Mouse (Mus musculus) retina, postnatal 1 day (tissue): ENCODE results near the gene Tmem51.

ENCODE experiments used
- DNase-seq: peaks from one replicate; pipeline ENCODE4 v3.0.0-alpha.2; 2012

Gene Tmem51

DNA sequence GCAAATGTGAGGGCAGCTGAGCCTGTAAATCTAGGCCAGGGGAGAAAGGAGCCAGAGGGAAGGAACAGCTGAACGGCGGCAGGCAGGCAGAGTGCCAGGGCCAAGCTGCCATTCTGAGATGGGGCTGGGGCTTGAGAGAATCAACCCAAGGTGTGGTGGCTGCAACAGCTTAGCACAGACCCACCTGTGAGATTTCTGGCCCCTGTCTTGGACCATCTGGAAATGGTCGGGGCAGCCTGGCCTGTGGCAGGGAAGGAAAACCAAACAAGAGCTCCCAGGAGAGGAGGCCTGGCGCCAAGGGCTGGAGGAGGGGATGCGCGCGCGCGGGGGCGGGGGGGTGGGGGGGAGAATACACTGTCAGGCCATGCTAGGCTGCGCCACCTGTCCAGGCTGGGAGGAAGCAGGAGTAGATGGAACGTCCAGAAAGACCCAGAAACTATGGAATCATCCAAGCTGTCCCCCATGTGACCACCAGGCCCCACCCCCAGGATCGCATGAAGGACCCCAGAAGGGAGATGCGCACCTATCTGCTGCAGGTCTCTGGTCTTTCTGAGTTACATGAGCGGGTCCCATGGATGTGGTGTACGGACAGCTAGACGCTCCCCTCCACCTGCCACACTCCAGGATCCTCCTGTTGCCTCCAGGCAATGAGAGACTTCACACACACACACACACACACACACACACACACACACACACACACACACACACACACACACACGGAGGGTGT lies 3.0 kb downstream of the Tmem51 start:
- peak; percentile 59 for DNase-seq

DNA sequence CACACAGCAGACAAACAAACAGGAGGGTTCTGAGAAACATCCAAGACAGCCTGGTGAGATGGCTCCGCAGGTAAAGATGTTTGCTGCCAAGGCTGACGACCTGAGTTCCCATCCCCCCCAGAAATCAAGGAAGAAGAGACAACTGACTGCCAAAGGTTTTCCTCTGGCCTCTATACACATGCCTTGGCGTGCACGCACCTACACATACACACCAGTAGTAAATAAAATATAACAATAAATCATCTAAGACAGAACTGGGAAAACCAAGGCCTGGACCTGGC lies 3.7 kb downstream of the Tmem51 start:
- DNase-seq: no peak

DNA sequence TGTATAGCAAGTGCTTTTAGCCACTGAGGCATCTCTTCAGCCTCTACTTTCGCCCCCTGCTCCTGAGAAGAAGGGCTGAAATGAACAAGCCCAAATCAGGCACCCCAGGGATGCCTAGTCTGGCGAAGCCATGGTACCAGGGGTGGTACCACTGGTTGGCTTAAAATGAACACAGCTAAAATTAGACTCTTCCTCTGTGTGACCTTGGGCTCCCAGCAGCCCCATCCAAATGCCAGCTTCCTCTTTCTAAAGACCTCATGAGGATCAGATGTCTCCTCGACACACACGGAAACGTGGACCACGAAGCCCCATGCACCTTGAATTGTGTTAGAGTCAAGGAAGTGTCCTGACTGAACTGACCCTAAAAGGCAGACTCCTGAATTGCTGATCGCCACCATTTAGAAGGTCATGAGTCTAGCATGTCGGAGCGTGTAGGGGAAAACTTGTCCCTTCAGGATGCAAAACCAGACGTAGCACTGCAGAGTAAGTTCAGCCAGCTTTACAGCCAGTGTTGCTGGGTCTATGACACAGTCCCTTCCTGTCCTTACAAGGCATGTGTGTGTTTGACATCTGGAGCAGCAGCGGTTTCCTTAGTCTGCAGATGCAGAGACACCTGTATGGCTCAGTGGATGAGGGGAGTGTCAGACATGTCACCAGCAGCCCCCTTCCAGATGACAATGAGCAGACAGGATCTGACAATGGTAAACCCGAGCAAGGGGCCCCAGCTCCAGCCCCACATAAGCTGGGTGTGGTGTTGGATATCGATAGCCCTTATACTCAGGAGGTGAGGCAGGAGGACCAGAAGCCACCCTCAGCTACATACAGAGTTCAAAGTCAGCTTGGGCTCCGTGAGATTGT lies 4.2 kb downstream of the Tmem51 start:
- no peak for DNase-seq

DNA sequence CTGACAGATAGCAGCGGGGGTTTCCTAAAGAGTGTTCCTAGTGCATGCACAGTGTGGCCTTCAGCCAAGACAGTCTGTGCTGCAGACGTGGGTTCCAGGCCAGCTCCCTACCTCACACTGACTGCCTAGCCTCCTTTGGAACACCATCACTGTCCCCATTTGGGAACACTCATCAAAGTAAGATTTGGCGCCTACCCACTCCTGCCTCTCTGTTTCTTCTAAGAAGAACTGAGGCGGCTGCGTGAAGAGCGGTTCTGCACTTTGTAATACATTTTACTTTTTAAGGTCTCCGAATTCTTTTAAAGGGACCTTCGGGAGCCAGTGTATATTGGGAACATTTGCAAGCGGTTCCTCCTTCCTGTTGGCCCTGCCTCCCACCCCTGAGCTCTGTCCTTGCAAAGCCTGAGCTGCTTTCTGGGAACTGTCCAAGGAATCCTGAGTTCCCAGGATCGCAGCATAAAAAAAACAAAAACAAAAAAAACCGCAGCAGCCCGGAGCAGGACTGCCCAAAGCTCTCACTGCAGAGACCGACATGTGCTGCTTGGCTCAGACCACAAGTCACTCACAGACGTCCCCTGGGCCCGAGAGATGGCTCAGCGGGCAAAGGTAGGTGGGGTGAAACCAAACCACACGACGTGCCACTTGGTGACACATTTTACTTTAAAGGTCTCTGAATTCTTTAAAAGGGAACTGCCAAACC lies 6.4 kb downstream of the Tmem51 start:
- no peak for DNase-seq

DNA sequence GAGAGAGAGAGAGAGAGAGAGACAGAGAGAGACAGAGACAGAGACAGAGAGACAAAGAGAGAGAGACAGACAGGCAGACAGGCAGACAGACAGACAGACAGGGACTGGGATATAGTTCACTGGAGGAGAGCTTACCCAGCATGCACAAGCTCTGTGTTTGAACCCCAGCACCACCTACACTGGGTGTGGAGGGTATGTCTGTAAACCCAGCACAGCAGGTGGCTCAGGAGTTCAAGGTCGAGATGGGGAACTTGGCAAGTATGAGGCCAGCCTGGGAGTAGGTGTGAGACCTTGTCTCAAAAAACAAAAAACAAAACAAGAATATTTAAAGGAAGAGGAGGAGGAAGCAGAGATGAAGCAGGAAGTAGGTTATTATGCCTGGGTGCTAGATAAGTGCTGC lies 7.2 kb downstream of the Tmem51 start:
- no peak for DNase-seq

DNA sequence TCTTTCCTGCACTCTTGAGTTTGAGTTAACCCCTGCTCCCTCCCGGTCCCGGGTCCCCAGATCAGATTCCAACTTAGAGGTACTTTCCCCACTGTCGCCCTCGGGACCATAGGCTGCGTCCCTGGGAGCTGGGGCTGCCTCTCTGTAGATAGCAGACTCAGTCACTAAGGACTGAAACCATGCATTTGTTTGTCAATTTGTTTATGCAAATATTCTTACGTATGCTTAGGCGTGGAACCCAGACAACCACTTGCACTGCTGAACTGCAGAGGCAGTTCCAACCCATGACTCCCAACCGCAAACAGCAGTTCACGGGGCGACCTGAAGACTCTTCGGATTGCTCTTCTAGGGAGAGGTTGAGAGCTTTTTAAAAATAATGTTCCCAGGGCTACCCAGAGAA lies 8.2 kb downstream of the Tmem51 start:
- no peak for DNase-seq

DNA sequence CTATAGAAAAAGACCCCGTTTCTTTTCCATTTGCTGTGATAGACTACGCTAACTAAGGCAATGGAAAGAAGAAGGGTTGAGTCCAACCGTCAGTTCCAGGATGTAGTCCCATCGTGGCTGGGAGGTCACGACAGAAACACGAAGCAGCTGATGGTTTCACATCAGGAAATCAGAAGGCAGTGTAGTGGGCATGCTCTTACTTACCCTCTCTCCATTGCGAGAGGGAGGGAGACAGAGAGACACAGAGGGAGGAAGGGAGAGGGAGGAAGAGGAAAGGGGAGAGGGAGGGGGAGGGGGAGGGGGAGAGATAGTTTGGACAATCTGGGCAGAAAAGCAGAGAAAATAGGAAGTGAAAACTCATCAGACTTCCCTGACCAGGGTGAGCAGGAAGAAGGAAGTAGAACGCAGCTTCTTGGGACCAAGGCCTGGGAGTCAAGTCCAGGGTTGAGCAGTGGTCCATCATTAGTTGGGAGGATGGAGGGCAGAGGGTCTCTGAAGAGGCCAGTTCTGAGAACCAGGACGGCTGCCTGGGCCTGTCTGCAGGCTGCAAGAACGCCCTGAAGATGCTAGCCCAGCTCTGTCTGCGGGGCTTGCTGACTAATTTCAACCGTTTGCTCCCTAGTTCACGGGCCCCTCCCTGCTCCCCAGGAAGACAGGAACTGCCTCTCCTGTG lies 9.9 kb downstream of the Tmem51 start:
- DNase-seq: no peak

DNA sequence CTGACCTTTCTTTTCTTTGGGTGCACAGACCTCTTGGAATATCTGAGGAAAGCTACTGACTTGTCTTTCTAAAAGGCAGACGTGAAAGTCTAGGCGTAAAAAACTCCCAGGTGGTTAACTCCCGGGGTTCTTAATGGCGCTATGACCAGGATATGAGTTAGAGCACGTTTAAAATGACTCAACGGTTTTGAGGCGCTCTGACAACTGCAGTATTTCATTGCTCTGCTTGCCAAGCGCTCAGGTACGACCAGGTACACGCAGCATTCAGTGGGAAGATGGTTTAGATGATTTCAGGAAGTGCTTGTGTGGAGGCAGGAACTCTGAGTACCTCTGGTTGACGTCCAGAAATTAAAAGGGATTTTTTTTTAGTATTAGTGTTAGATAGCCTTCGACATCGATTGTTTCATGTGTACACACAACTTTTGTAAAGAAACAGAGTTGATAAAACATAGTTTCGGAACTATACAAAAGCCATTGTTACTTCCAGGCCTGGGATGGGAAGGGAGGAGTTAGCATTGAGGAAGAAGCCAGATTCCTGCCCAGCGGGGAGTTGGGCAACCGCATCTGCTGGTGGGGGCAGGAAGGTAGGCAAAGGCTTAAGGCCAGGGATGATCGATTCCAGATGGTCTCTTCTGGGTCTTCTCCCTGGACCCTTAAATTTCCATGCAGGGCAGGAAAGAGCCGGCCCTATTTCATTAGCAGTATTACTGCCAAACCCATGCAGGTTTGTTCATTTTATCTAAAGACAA lies 12.7 kb downstream of the Tmem51 start:
- DNase-seq: no peak

DNA sequence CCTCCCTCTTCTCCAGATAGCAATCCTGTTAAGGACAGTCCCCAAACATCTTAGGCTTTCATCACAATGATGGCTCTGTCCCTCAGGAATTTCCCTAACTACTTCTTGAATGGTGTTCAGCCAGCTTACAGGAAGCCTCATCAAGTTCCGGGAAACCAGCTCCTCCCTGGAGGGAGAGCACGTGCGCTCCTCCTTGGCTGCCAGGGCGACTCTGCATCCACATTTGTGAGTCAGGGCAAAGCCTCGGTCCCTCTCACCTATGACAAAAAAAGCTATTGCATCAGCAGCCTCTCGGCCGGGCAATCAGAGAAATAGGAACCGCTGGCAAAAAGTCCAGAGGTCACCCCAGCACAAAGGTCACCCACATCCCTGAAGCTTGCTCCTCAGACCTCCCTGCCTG lies 13.3 kb downstream of the Tmem51 start:
- no peak for DNase-seq

DNA sequence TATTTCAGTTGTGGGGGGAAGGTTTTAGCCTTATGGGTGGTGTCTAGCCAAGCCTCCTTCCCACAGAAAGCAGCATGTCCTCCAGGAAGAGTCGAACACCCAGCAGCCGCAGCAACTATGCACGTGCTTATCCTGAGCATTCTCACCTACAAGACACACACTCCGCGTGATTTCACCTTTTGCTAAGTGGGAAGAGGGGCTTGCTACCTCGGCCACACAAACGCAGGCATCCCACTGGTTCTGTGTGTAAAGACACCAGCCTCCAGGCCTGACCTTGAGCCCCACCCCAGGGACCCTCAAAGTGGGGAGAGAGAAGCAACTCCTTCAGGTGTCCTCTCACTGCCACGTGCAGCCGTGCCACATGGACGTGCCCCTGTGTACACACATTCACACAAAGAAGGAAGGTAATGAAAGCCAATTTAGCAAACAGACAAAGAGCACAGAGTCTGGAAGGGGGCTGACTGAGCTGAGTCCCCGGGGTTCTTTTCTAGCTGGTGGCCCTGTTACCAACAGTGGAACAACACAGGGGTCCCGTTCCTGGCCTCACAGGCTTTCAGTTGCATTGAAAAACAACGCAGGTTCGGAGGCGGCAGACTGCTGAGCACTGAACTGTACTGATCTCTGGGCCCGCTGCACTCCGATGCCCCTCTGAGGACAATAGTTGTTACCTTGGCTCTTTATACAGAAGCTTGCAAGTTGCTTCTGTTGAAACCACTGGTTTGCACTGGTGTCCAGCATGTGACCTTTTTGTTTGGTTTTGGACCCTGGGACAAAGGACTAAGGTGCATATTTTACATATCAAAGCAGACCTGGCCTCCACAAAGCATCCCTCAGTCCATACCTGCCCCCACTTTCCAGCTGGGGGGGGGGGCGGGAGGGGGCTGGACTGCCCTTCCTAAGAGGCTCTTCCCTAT lies 14.9 kb downstream of the Tmem51 start:
- DNase-seq: no peak

DNA sequence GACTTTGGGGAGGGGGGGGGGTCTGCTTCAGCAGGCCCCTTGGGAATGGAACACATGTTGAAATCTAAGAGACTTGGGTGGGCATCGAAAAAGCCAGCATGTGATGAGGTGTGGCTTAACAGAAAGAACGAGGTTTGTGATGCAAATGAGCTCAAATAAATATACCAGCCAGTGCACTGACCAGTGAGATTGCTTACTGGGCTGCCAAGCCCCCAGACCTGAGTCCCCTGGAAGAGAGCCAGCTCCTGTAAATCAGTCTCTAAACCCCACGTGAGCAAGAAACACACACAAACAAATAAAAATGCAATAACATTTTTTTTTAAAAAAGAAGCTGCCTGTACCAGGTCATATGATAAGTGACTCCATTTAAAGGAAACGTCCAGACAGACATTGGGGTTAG lies 17.5 kb downstream of the Tmem51 start:
- no peak for DNase-seq

DNA sequence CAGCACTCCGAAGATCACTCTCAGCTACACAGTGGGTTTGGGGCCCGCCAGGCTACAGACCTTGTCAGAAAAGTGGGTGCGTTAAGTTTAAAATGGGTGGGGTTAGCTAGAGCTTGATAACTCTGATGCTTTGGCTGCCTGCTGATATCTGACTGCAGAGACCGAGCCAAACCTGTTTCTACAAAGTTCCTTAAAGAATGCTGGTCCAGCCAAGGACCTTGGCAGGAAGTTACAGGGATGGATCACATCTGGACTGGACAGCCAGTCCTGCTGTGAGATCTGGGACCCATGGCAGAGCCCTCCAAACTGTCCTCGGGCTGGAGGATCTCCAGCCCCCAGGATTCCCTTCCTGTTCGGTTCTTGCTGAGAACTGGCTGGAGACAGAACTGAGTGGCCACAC lies 18.3 kb downstream of the Tmem51 start:
- DNase-seq: no peak

DNA sequence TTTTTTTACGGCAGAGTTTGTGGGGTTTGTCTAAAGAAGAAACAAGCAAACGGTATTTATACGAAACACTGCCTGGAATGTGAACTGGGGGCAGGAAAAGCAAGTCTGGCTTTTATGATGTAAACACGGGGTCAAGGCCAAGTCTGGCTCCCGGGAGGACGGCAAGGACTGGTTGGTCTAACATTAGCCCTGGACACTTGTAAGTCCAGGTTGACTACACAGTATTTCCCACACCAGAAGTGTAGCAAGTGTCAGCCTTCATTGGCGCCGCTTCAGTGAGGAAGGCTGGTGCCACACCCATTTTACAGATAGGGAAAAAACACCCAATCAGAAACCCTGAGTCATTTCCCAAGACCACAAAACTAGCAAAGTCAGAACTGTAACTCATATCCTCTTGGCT lies 18.8 kb downstream of the Tmem51 start:
- DNase-seq: no peak

DNA sequence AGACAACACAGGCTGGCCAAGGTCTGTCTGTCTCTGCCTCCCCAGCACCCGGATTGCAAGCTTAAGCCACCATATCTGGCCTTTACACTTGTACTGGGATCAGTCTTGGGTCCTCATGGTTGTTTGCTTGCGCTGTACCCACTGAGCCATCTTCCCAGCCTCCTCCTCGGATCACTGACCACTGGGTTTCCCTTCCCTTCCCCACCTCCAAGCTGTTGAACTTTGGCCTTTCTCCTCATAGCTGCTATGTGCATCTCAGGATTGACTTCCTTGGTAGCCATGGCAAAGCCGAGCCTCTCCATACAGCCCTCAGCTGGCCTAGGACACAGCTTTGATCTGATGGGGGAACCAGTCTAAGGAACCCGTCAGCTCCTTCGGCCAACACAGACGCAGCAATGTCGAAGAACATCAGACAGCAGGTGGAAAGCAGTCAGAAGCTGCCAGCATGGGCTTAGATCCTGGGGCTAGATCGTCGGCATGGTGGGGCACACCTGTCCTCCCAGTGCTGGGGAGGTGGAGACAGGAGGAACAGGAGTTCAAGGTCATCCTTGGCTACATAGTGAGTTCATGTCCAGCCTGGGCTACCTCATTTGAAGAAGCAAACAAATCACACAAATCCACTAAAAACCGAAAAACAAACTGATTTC lies 19.4 kb downstream of the Tmem51 start:
- no peak for DNase-seq

DNA sequence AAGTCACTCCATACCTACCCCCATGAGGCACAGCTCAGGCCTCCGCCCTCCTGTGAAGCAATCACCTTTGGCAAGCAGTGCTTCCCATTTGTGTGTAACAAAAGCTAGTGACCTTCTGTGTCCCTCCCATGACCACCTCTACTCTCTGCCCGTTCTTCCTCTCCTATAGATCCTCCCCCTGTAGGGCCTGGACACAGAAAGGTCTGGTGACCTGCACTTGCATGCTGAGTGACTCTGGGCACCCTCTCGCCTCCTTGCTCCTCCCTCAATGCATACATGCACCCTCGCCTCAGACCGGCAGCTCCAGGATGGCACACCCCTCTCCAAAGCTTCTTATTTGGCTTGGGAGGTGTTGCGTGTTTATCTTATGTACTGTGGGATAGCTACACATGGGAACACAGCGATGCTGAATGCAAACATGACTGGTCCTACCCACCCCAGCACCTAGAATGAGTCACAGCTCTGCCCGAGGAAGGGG lies 21.0 kb downstream of the Tmem51 start:
- no peak for DNase-seq

DNA sequence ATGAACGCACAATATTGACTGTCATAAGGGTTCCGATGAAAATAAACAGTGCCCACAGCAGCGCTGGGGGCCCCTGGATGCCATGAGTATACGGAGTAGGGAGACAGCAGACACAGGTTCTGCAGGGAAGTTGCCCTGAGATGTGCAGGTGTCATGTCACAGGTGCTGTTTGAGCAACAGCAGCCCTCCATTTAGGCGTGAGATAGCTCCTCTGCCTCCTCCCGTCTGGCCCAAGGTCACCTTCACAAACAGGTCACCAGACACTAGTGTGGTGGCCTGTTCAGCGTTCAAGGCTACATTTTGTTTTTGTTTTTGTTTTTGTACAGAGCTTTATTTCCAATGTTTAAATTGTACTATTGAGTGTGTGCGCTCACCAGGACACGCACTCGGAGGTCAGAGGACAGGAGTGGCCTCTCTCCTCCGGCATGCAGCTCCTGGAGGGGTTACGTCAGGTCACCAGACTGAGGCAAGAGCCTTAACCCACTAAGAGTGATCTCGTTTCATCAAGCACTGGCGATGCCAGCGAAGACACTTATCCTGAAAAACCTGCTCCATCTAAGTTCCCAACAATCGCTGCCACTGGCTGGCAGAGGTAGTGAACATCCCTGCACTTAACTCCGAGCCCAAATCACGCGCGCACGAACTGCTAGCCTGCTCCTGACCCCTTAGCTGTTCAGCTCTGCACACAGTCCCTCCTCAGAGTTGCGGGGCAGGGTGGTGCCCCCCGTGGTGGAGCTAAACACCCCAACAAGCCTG lies 22.4 kb downstream of the Tmem51 start:
- no peak for DNase-seq

DNA sequence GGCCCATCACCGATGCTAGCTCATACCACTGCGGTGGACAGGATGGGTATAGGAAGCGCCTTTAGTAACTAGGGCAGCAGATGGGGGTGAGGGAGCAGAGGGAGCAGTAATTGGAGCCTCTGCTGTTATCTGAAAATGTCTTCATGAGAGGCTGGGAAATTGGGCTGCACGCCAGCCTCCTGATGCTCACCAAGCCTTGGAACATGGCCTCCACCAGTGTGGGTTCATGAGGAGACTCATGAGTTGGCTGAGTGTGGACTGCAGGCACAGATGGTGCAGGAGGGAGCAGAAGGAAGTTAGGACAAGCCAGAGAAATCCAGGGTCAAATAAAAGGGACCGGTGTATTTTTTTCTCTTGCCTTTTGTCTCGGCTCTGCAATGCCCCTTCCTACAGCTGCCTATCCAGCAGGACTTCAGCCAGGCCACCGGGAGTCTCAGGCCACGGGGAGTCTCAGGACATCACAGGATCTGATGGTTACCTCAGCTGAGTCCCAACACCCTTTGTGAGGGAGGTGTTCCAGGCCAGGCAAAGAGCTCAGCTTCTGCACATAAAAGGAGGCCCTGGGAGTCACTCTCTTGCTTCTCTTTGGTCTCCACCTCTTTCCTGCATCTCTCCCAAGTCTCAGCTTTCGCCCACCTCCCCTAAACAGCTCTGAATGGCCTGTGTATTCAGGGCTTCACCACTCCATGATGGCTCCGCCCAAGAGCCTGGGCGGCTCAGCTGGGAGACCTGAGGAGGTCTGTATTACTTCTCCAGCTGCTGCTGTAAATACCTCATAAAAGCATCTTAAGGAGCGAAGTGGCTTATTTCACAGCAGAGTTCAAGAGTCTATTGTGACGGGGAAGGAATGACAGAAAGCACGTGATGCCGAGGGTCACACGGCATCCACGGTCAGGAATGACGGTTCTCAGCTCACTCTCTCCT lies 23.4 kb downstream of the Tmem51 start:
- DNase-seq: peak; percentile 35

DNA sequence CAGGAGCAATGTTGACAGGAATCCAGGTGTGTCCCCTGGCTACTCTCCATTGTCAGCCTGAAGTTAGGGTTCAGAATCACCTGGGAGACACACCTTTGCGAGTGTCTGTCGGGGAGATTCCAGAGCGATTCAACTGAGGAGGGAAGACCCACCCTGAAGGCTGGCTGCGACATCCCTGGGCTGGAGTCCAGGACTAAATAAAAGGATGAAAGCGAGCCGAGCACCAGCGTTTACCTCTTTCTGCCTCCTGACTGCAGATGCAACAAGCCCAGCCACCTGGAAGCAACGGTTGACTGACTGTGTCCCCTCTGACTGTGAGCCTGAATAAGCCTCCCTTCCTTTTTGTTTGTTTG lies 24.3 kb downstream of the Tmem51 start:
- no peak for DNase-seq
